Mouse (Mus musculus): ENCODE measurements around the gene Gm20219.

- TF ChIP-seq FLI1 (IDR thresholded peaks at IDR 0.05; ENCODE audit: low read length) (no peak), GATA1 (IDR thresholded peaks at IDR 0.05; ENCODE audit: borderline replicate concordance, low read length) (no peak)
Measured at GRCm38 (mm10) chr17:56559386-56559785, 5.2 kb upstream of the Gm20219 start.

Measured in megakaryocyte, embryonic 14.5 days (primary cell).